Mouse (Mus musculus): ENCODE measurements around the gene Neto2. TPM values are rescaled to one million over a fixed set of nuclear protein-coding genes. Genes with fewer than 3 reads are reported as not detected.
A peak's percentile ranks its signal among the peaks of the same experiment; 100 is the strongest.

Gene Neto2
- 4.9 and 6.9 TPM in 2 replicates for polyA plus RNA-seq (2016; fragmentation: Nextera tagmentation; extraction: Ambion mirVana)

DNA sequence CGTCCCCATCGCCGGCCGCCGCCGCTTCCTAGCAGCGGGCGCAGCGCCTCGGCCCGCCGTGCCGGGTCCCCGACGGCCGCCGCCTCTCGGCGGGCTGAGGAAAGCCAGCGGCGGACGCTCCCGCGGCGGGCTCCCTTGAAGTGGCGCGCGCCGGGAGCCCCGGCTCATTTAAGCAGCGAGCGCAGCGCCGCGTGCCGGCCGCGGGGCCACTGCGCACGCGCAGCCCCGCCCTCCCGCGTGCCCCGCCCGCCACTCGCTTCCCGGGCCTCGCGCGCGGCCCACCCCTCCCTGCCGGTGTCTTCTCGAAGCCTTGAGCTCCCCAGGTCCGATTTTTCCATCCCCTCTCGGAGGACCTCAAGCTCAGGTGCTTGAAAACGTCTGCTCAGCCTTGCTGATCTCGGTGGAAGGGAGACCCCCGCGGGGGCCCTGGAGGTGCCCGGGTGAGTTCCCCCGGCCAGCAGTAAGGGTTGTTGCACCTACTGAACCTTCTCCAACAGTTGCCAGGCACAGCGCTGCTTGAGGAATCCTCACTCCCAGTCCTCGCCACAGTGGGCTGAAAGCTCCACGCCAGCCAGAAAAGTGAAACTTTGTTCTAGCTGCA, at the start of gene Neto2:
Gene Neto2, minus strand, starts transcription at position 174 of the 601 bp plus-strand sequence.
- peaks cover 6% of the 10 kb centered on the region for H3K4me1 ChIP-seq
- peak within 1 kb of the TSS; percentile 89 for H3K27ac ChIP-seq
- H3K9me3 ChIP-seq, result no peaks in the 10 kb centered on the region
- 8% methylated on average over 49 of the region's 65 CpGs for WGBS
- peak; percentile 79 for DNase-seq (ENCODE audit: low spot score)
- peak within 1 kb of the TSS; percentile 67 for H3K4me3 ChIP-seq
- H3K36me3 ChIP-seq, result no peaks in the 10 kb centered on the region
- peaks cover 19% of the 10 kb centered on the region for H3K27me3 ChIP-seq (ENCODE audit: insufficient read depth, poor library complexity, severe bottlenecking)

DNA sequence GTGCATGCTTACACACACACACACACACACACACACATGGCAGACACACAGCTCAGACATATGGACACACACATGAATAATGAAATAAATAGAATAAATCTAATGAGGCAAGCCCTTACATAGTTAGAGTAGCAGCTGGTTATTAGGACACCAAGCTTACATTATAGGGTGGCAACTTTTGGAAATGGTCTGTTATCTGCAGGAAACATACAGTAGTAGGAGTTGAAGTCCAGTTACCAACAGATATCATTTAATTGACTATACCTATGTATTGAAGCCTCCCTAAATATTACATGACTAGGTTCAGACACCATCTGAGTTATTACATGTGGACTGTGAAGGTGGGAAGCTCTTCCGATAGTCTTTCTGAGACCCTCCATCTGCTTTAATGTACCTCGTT, 44.3 kb upstream of the Neto2 start:
- DNase-seq (ENCODE audit: low spot score), result no peak
- Histone ChIP-seq H3K4me3 (no peak overlapping the region), H3K36me3 (no peaks in the 10 kb centered on the region), H3K4me1 (no peaks in the 10 kb centered on the region), H3K27ac (no peak overlapping the region), H3K27me3 (ENCODE audit: insufficient read depth, poor library complexity, severe bottlenecking) (no peaks in the 10 kb centered on the region), H3K9me3 (no peaks in the 10 kb centered on the region)
- 90% methylated on average over 2 of the region's 2 CpGs for WGBS

DNA sequence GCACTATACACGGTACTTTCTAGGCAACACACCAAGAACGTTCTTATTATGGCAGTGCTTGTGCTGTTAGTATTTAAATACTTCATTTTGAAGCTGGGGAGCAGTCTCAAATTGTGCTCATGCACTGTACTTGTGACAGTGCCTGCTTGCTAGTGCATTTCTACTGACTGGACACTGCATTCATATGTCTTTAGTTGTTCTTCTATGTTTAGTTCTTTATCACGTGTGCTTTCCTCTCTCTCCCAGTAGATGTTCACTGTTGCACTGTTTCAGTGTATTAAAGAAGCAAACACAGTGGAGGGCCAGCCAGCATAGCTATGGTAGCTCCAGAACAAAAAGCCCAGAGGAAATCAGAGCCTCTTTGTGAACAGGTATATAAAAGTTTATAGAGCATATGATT, 29.8 kb upstream of the Neto2 start:
- 79% methylated on average over 3 of the region's 3 CpGs for WGBS
- H3K27ac ChIP-seq, result no peak overlapping the region

DNA sequence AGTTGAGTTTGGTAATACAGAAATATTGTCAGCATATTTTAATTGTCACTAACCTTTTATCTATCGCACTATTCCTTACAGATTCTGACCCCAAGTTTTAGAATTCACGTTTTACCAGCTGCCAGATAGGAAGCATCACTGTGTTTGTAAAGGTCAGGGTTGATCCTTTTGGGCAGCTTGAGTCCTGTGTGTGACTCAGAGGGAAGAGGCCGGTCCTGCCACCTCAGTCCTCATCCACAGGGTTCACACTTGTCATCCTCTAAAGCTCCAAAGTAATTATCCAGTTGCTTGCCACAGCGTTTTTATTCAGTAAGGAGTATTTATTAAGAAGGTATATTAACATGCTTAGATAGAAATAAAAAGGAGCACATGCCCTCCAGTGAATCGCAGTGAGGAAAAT, 16.5 kb upstream of the Neto2 start:
- no peaks in the 10 kb centered on the region for H3K4me1 ChIP-seq
- 84% methylated on average over 5 of the region's 5 CpGs for WGBS

More for the DNA sequence above, 29.8 kb upstream of the Neto2 start:
- Histone ChIP-seq H3K4me3 (no peak overlapping the region), H3K27me3 (ENCODE audit: insufficient read depth, poor library complexity, severe bottlenecking) (no peaks in the 10 kb centered on the region), H3K36me3 (peaks cover 7% of the 10 kb centered on the region), H3K9me3 (no peaks in the 10 kb centered on the region), H3K4me1 (no peaks in the 10 kb centered on the region)
- no peak for DNase-seq (ENCODE audit: low spot score)

DNA sequence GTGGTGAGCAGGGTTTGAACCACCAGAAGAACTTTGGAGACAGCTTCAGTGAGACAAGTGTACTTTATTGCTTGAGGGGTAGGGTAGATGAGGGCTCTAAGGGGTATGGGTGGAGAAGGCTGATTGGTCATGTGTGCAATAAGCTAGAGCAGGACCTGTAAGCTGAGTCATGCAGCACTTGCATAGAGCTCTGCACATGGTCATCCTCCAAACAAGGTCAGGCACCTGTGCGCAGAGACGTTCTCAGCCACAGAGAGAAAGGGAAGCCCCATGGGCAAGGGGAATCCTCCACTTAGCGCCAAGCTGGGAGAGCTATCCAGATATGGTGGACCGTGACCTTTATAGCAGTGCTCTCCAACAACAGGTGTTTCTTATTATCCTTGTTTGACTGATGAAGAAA, 16.0 kb upstream of the Neto2 start:
- Histone ChIP-seq H3K27ac (no peak overlapping the region), H3K4me1 (no peaks in the 10 kb centered on the region), H3K27me3 (ENCODE audit: insufficient read depth, poor library complexity, severe bottlenecking) (no peaks in the 10 kb centered on the region), H3K36me3 (peaks cover 15% of the 10 kb centered on the region), H3K9me3 (no peaks in the 10 kb centered on the region), H3K4me3 (no peak overlapping the region)
- 87% methylated on average over 4 of the region's 4 CpGs for WGBS
- DNase-seq (ENCODE audit: low spot score), result no peak

More for the DNA sequence above, 16.5 kb upstream of the Neto2 start:
- no peak overlapping the region for H3K27ac ChIP-seq
- no peaks in the 10 kb centered on the region for H3K9me3 ChIP-seq
- DNase-seq (ENCODE audit: low spot score), result no peak
- H3K4me3 ChIP-seq, result no peak overlapping the region
- peaks cover 15% of the 10 kb centered on the region for H3K36me3 ChIP-seq
- H3K27me3 ChIP-seq (ENCODE audit: insufficient read depth, poor library complexity, severe bottlenecking), result no peaks in the 10 kb centered on the region

DNA sequence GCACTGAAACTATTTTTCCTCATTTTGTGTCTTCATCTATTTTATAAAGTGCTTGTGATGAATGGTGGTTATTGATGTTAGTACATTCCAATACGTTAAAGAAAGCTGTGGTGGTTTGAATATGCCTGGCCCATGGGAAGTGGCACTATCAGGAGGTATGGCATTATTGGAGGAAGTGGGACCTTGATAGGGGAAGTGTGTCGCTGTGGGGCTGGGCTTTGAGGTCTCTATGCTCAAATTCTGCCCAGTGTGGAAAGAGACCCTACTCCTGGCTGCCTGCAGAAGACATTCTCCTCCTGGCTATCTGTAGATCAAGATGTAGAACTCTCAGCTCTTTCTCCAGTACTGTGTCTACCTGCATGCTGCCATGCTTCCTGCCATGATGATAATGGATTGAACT, 6.3 kb upstream of the Neto2 start:
- Histone ChIP-seq H3K27ac (no peak overlapping the region), H3K9me3 (no peaks in the 10 kb centered on the region), H3K4me3 (no peak overlapping the region), H3K36me3 (no peaks in the 10 kb centered on the region), H3K27me3 (ENCODE audit: insufficient read depth, poor library complexity, severe bottlenecking) (peaks cover 9% of the 10 kb centered on the region), H3K4me1 (no peaks in the 10 kb centered on the region)
- DNase-seq (ENCODE audit: low spot score), result no peak
- WGBS, result 63% methylated on average over 2 of the region's 2 CpGs

DNA sequence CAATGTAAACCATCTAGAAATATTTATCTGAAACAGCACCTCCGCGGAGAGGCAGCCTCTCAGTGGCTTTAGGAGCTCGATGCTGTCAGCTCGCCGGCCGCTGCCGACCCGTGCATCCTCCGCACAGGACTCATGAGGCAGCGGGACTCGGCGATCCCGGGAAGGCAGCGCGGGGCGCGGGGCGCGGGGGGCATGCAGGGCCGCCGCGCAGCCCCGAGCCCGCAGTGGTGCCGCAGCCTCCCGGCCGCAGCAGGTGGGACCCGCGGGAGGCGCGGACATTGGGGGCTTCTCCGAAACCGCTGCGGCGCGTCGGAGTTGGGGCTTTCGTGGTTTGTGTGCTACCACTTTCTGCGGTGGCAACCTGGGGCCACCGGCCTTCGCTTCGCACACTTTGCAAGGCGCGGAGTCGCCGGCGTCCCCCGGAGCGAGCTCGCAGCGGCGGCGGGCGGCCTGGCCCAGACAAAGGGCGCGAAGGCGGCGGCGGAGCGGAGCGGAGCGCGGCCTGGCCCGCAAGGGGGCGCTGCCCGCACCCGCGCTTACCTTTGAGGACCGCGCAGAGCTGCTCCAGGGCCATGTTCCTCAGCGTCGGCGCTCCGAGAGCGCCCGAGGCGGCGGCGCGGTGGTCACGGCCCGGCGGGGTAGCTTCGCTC, 498 bp downstream of the Neto2 start:
- peak; percentile 82 for DNase-seq (ENCODE audit: low spot score)
- H3K9me3 ChIP-seq, result no peaks in the 10 kb centered on the region
- no peaks in the 10 kb centered on the region for H3K36me3 ChIP-seq
- peak overlapping the region; percentile 89 for H3K27ac ChIP-seq
- under 1% methylated on average over 84 of the region's 84 CpGs for WGBS
- peak overlapping the region; percentile 67 for H3K4me3 ChIP-seq
- peaks cover 6% of the 10 kb centered on the region for H3K4me1 ChIP-seq
- peaks cover 19% of the 10 kb centered on the region for H3K27me3 ChIP-seq (ENCODE audit: insufficient read depth, poor library complexity, severe bottlenecking)

DNA sequence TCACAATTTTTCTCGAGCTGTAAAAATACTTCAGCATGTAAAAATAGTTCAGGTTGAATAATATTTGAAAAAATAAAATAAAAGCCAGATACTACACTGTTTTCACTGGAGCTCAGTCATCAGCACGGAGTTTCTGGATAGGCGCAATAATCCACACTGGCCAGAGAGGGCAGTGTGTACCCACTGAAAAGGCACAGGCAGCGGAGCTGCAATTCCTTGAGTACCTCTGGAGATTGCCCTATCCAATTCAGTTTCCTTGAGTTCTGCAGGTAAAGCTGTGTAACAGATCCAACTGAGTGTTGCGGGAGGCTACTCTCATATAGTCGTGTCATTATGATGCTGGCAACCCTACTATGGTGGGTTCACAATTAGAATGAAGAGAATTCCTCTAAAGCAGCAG, 1.7 kb downstream of the Neto2 start:
- Histone ChIP-seq H3K4me1 (peaks cover 6% of the 10 kb centered on the region), H3K4me3 (no peak overlapping the region; the same call in 1 of the 2 replicates), H3K27me3 (ENCODE audit: insufficient read depth, poor library complexity, severe bottlenecking) (peaks cover 19% of the 10 kb centered on the region), H3K36me3 (no peaks in the 10 kb centered on the region), H3K27ac (no peak overlapping the region), H3K9me3 (no peaks in the 10 kb centered on the region)
- peak; percentile 82 for DNase-seq (ENCODE audit: low spot score)
- 1% methylated on average over 6 of the region's 6 CpGs for WGBS

DNA sequence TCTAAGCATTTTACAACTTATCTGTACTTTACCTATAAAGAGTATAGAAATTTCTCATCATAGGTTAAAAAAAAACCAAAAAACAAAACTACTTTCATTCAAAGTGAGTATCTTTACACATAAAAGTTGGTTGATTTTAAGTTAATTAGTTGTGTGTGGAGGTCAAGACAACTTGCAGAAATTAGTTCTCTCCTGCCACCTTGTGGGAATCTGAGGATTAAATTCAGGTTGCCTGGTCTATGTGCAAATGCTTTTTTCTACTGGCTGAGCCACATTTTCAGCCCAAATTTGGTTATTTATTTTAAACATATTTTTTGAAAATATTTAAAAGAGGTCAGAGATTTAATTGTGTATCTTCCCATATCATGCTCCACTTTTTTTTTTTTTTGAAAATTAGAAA, 35.6 kb downstream of the Neto2 start:
- no peak for DNase-seq (ENCODE audit: low spot score)
- Histone ChIP-seq H3K4me3 (no peak overlapping the region), H3K27ac (no peak overlapping the region), H3K9me3 (no peaks in the 10 kb centered on the region), H3K4me1 (no peaks in the 10 kb centered on the region), H3K27me3 (ENCODE audit: insufficient read depth, poor library complexity, severe bottlenecking) (no peaks in the 10 kb centered on the region), H3K36me3 (no peaks in the 10 kb centered on the region)

DNA sequence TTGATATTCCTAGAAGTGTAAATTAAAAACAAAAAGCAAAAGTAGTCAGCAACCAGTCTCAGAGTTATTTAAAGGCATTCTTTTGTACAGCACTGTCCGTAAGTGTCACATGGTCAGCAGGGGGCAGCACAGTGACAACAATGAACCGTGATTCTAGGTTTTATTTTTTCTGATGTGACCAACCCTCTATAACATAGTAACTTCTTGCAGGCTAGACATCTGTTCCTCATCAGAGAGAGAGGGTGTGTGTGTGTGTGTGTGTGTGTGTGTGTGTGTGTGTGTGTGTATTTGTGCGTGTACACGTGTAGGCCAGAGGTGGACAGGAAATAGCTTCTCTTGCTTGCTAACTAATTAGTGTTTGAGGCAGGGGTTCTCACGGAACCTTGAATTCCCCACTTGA, 38.7 kb downstream of the Neto2 start:
- H3K27me3 ChIP-seq (ENCODE audit: insufficient read depth, poor library complexity, severe bottlenecking), result no peaks in the 10 kb centered on the region
- H3K27ac ChIP-seq, result no peak overlapping the region
- H3K4me3 ChIP-seq, result no peak overlapping the region
- no peaks in the 10 kb centered on the region for H3K36me3 ChIP-seq
- no peaks in the 10 kb centered on the region for H3K4me1 ChIP-seq
- DNase-seq (ENCODE audit: low spot score), result no peak
- 84% methylated on average over 5 of the region's 5 CpGs for WGBS
- no peaks in the 10 kb centered on the region for H3K9me3 ChIP-seq

DNA sequence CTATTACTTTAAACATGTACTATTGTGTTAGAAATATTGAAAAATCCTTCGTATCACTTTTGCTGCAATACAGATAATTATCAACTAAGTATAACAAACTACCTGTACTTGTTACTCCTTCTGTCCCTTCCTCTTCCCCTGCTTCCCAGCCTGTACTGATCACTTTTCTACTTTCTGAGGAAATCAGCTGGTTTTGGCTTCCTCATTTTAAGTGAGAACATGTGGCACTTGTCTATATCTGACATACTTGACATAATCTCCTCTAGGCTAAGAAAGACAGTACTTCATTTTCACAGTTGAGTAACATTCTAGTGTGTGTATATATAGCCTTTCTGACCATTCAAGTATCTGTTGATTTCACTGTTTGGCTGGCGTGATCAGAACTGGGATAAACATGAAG, 49.5 kb downstream of the Neto2 start:
- Histone ChIP-seq H3K4me3 (no peak overlapping the region), H3K27ac (no peak overlapping the region), H3K27me3 (ENCODE audit: insufficient read depth, poor library complexity, severe bottlenecking) (no peaks in the 10 kb centered on the region), H3K9me3 (no peaks in the 10 kb centered on the region), H3K36me3 (peaks cover 5% of the 10 kb centered on the region; the same call in 1 of the 2 replicates), H3K4me1 (no peaks in the 10 kb centered on the region)
- WGBS, result 78% methylated on average over 2 of the region's 2 CpGs
- DNase-seq (ENCODE audit: low spot score), result no peak

DNA sequence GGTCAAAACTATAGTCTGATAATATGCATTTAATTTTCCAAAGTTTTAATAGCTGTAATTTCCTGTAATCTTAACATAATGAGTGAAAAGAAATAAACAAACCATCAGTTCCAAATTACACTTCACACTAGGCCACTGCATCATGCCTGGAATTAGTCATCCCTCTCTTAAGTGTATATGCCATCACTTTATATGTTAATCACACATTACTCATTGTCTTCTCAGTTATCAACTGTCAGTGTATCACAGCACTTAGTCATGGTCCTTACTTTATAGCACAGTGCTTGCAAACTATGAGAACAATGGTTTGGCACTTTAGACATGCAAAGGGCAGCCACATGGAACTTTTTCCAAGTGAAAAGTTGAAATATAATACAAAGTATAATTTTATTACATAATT, 52.2 kb downstream of the Neto2 start:
- no peaks in the 10 kb centered on the region for H3K27me3 ChIP-seq (ENCODE audit: insufficient read depth, poor library complexity, severe bottlenecking)
- DNase-seq (ENCODE audit: low spot score), result no peak
- no peaks in the 10 kb centered on the region for H3K4me1 ChIP-seq
- no peak overlapping the region for H3K4me3 ChIP-seq
- H3K27ac ChIP-seq, result no peak overlapping the region
- peaks cover 16% of the 10 kb centered on the region; the same call in 1 of the 2 replicates for H3K36me3 ChIP-seq
- no peaks in the 10 kb centered on the region for H3K9me3 ChIP-seq

DNA sequence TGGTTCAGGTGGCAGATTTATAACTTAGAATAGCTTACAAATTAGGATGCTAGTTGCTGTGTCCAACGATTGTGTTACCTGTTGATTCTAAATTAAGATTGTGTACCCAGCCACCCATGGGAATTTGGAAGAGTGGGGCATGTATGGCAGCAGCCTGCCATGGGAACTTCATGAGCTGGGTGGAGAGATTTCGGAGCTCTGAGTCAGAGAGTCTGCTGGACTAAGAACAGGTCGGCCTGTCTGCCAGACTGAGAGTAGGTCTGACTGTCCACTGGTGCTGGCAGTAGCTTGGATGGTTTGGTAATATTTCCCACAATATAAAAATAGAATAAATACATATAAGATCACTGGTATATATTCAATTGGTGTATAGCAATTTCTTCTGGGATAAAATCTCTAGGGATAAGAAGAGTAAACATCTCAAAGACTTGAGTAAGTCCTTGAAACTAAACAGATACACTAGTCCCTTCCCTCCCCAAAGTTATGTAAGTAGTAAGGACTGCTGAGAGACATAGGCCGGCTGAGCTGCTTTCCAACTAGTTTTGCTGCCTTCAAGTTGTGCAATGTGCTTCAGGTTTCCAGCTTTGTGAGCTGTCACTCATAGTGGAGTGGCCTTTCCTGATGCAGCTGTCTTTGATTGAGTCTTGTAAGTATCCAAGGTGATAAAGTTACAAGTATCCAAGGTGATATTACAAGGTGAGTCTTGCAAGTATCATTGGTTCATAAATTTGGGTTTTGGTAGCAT, 55.6 kb downstream of the Neto2 start:
- no peak for DNase-seq (ENCODE audit: low spot score)
- Histone ChIP-seq H3K36me3 (peaks cover 16% of the 10 kb centered on the region; the same call in 1 of the 2 replicates), H3K27me3 (ENCODE audit: insufficient read depth, poor library complexity, severe bottlenecking) (no peaks in the 10 kb centered on the region), H3K4me1 (no peaks in the 10 kb centered on the region), H3K27ac (no peak overlapping the region), H3K9me3 (no peaks in the 10 kb centered on the region), H3K4me3 (no peak overlapping the region)
- 78% methylated on average over 4 of the region's 4 CpGs for WGBS

Measured in heart, embryonic 10.5 days (tissue).